ENCODE assay signal across 20 mouse cellular contexts in genomic region chr9:54844556-54845176, GRCm38 (mm10). TPM values are rescaled to one million over a fixed set of nuclear protein-coding genes. Genes with fewer than 3 reads are reported as not detected.
A peak's percentile ranks its signal among the peaks of the same experiment; 100 is the strongest.
DNase-seq lines count a peak whose midpoint lies in the region; ATAC-seq and TF ChIP-seq lines count a peak whose summit lies in the region.
"Had no signal": no experiment of that assay in that cellular context is flagged by ENCODE, and none has a peak within 500 bp of the region (broad histone marks: within the 10 kb centered on the region; RNA-seq: fewer than 3 reads in every experiment).

No protein-coding gene starts in this region.

- H3K4me1 ChIP-seq in kidney, postnatal 0 days (replicated peaks; ENCODE audit: insufficient read depth, low read length), result no peaks in the 10 kb centered on the region
- H3K4me1 ChIP-seq in stomach, postnatal 0 days (replicated peaks; ENCODE audit: control insufficient read depth, insufficient read depth), result no peaks in the 10 kb centered on the region
- H3K4me1 ChIP-seq: forebrain, embryonic 10.5 days; heart, embryonic 12.5 days; hindbrain, embryonic 10.5 days had no signal

- no peak for ATAC-seq in kidney, postnatal 0 days (replicated peaks; ENCODE audit: low FRiP score, low read depth)
- 0 out of 2 replicates have a peak, but pooled peaks have one; percentile 38 for ATAC-seq in stomach, postnatal 0 days (ENCODE audit: low FRiP score, low TSS enrichment)
- ATAC-seq in monocyte, adult 5-6 weeks (replicated peaks; ENCODE audit: insufficient number of reproducible peaks, low FRiP score, low TSS enrichment, poor library complexity, severe bottlenecking), result no peak
- ATAC-seq: forebrain, embryonic 14.5 days; Patski had no signal

- H3K9me3 ChIP-seq in kidney, postnatal 0 days (replicated peaks; ENCODE audit: low read length), result no peaks in the 10 kb centered on the region
- H3K9me3 ChIP-seq in stomach, postnatal 0 days (ENCODE audit: control insufficient read depth, low read length), result no peaks in the 10 kb centered on the region
- H3K9me3 ChIP-seq: embryonic facial prominence, embryonic 10.5 days; forebrain, embryonic 10.5 days; heart, embryonic 12.5 days; hindbrain, embryonic 10.5 days had no signal

- TF ChIP-seq CTCF in kidney, postnatal 0 days (IDR thresholded peaks at IDR 0.05; ENCODE audit: low read depth), result no peak
- TF ChIP-seq CTCF in stomach, postnatal 0 days (IDR thresholded peaks at IDR 0.05; ENCODE audit: low read depth), result no peak

- 59% methylated on average over 3 of the region's 3 CpGs for WGBS in kidney, postnatal 0 days
- WGBS in stomach, postnatal 0 days, result 44% methylated on average over 3 of the region's 3 CpGs

- no peak overlapping the region for H3K9ac ChIP-seq in kidney, postnatal 0 days (ENCODE audit: low read depth, low read length)
- H3K9ac ChIP-seq in stomach, postnatal 0 days (ENCODE audit: low read length), result no peak overlapping the region
- H3K9ac ChIP-seq: heart, embryonic 12.5 days; hindbrain, embryonic 14.5 days had no signal

- no peak for TF ChIP-seq EP300 in stomach, postnatal 0 days (optimal IDR thresholded peaks at IDR 0.05)

- no peak overlapping the region for H3K4me3 ChIP-seq in kidney, postnatal 0 days (replicated peaks; ENCODE audit: low read depth, low read length)
- H3K4me3 ChIP-seq in stomach, postnatal 0 days (ENCODE audit: low read depth, low read length), result no peak overlapping the region
- H3K4me3 ChIP-seq: embryonic facial prominence, embryonic 10.5 days; forebrain, embryonic 10.5 days; heart, embryonic 12.5 days; hindbrain, embryonic 10.5 days had no signal

- DNase-seq in kidney, postnatal 0 days (ENCODE audit: low spot score), result peak; percentile 74
- DNase-seq in kidney, postnatal 25 days, result no peak
- DNase-seq in fat pad, adult 2 months (ENCODE audit: extremely low read depth, low read depth, low spot score), result peak; percentile 92
- DNase-seq in gonadal fat pad, adult 2 months (ENCODE audit: low read depth), result peak; percentile 92
- no peak for DNase-seq in stomach, postnatal 0 days (ENCODE audit: low spot score)
- DNase-seq: adrenal gland, adult 2 months; adrenal gland, postnatal 25 days; cerebellum, adult 18-20 months; cerebellum, adult 9-11 months; cerebellum, postnatal 36 days; gastrocnemius, postnatal 36 days had no signal

- H3K27ac ChIP-seq in kidney, postnatal 0 days, result no peak overlapping the region
- H3K27ac ChIP-seq in stomach, postnatal 0 days (replicated peaks), result no peak overlapping the region
- H3K27ac ChIP-seq: embryonic facial prominence, embryonic 10.5 days; forebrain, embryonic 10.5 days; hindbrain, embryonic 10.5 days; hindbrain, embryonic 14.5 days had no signal

- no peak overlapping the region for H3K4me2 ChIP-seq in kidney, postnatal 0 days (ENCODE audit: low read length)
- H3K4me2 ChIP-seq in stomach, postnatal 0 days (replicated peaks; ENCODE audit: low read depth), result no peak overlapping the region
- H3K4me2 ChIP-seq: heart, embryonic 12.5 days; hindbrain, embryonic 14.5 days had no signal

- H3K36me3 ChIP-seq in kidney, postnatal 0 days (ENCODE audit: insufficient read depth, low read length), result no peaks in the 10 kb centered on the region
- no peaks in the 10 kb centered on the region for H3K36me3 ChIP-seq in stomach, postnatal 0 days (ENCODE audit: control insufficient read depth, insufficient read depth, low read length)
- H3K36me3 ChIP-seq: embryonic facial prominence, embryonic 10.5 days; forebrain, embryonic 10.5 days; heart, embryonic 12.5 days; hindbrain, embryonic 10.5 days had no signal

- no peaks in the 10 kb centered on the region for H3K27me3 ChIP-seq in kidney, postnatal 0 days (ENCODE audit: insufficient read depth, low read length)
- H3K27me3 ChIP-seq in stomach, postnatal 0 days (ENCODE audit: control insufficient read depth, insufficient read depth, low read length), result no peaks in the 10 kb centered on the region
- H3K27me3 ChIP-seq: CH12.LX; heart, embryonic 12.5 days; Patski had no signal

RNA-seq across cellular contexts. Expression of gene Ireb2, which starts 18.9 kb away (rescaled TPM):
- polyA plus RNA-seq in kidney, postnatal 0 days (2015; fragmentation: Nextera tagmentation; extraction: Ambion mirVana), result 23.4 and 24.5 TPM in 2 replicates
- polyA plus RNA-seq in gonadal fat pad, adult 2 months (2012; rRNA removed), result 9.6 and 12.7 TPM in 2 replicates
- 9.6 and 9.7 TPM in 2 replicates for polyA plus RNA-seq in stomach, postnatal 0 days (2015; fragmentation: Nextera tagmentation; extraction: Ambion mirVana)
- total RNA-seq in monocyte, adult 5-6 weeks (2017), result 21.2 to 58.3 TPM (median 23.0 TPM) in 3 replicates

Comparison
In these comparisons a context has a peak if more than half of its experiments do, and no peak if none do; other contexts are left out.
1. DNase-seq: peak in kidney, postnatal 0 days (single experiment), fat pad, adult 2 months (single experiment) and gonadal fat pad, adult 2 months (single experiment); none in kidney, postnatal 25 days (0 of 2) and stomach, postnatal 0 days (single experiment).